In genomic region chr9:112187667-112188066, GRCm38 (mm10) we compare ENCODE assay signal across 10 mouse cellular contexts. TPM values are rescaled to one million over a fixed set of nuclear protein-coding genes. Genes with fewer than 3 reads are reported as not detected.
DNase-seq lines count a peak whose midpoint lies in the region; ATAC-seq and TF ChIP-seq lines count a peak whose summit lies in the region.
"Had no signal": no experiment of that assay in that cellular context is flagged by ENCODE, and none has a peak within 500 bp of the region (broad histone marks: within the 10 kb centered on the region; RNA-seq: fewer than 3 reads in every experiment).

No protein-coding gene starts in this region.

- peak overlapping the region; percentile 18; the same call in 1 of the 2 replicates for H3K4me3 ChIP-seq in forebrain, embryonic 10.5 days
- H3K4me3 ChIP-seq in kidney, embryonic 16.5 days (ENCODE audit: low read length): no peak overlapping the region

- no peaks in the 10 kb centered on the region for H3K36me3 ChIP-seq in forebrain, embryonic 10.5 days (replicated peaks)
- no peaks in the 10 kb centered on the region for H3K36me3 ChIP-seq in kidney, embryonic 16.5 days (ENCODE audit: insufficient read depth, low read length)

- peaks cover 29% of the 10 kb centered on the region for H3K4me1 ChIP-seq in forebrain, embryonic 10.5 days
- peaks cover 13% of the 10 kb centered on the region; the same call in 1 of the 2 replicates for H3K4me1 ChIP-seq in kidney, embryonic 16.5 days (ENCODE audit: insufficient read depth, low read length)

- H3K9me3 ChIP-seq in forebrain, embryonic 10.5 days: no peaks in the 10 kb centered on the region
- H3K9me3 ChIP-seq in kidney, embryonic 16.5 days (ENCODE audit: low read length): no peaks in the 10 kb centered on the region

- TF ChIP-seq POLR2A in brain, embryonic 14.5 days (IDR thresholded peaks at IDR 0.05; ENCODE audit: borderline replicate concordance, extremely low read depth, insufficient read depth, insufficient read length, poor library complexity, severe bottlenecking): no peak

- intact Hi-C loops in left cerebral cortex, postnatal 25 days (cut with DNase I): loop anchor here (10.0 kb wide), 1 partner anchor 987 kb away; no protein-coding TSS in a partner anchor

- peak; percentile 71 for DNase-seq in cerebellum, adult 11-12 months
- DNase-seq in brain, embryonic 14.5 days (ENCODE audit: low read depth): peak; percentile 42
- no peak for DNase-seq in forebrain, embryonic 10.5 days (ENCODE audit: extremely low spot score, low spot score)
- DNase-seq in left cerebral cortex, postnatal 25 days (ENCODE audit: low spot score in 2 of 2): peak; percentile 66 to 88
- no peak for DNase-seq in lung, postnatal 4 days
- DNase-seq in urinary bladder, adult 2 months (ENCODE audit: low spot score): no peak
- DNase-seq: lung, adult 18-20 months had no signal

- no peak overlapping the region for H3K4me2 ChIP-seq in kidney, embryonic 16.5 days (replicated peaks; ENCODE audit: low read depth, low read length)

- WGBS in forebrain, embryonic 10.5 days: 33% methylated on average over 14 of the region's 14 CpGs
- WGBS in kidney, embryonic 16.5 days: 48% methylated on average over 14 of the region's 14 CpGs

- no peak overlapping the region for H3K27ac ChIP-seq in forebrain, embryonic 10.5 days
- no peak overlapping the region for H3K27ac ChIP-seq in kidney, embryonic 16.5 days (ENCODE audit: low read length)

- ATAC-seq in cerebellum, adult (ENCODE audit: insufficient number of reproducible peaks, low FRiP score, low TSS enrichment): no peak
- ATAC-seq in kidney, embryonic 16.5 days (ENCODE audit: low FRiP score, low TSS enrichment): no peak
- ATAC-seq: intestine, postnatal 0 days had no signal

- H3K27me3 ChIP-seq in forebrain, embryonic 10.5 days (ENCODE audit: poor library complexity, severe bottlenecking): peaks cover 48% of the 10 kb centered on the region
- 0 out of 2 replicates have a peak, but pooled peaks cover 2% of the 10 kb centered on the region for H3K27me3 ChIP-seq in kidney, embryonic 16.5 days (ENCODE audit: insufficient read depth, low read length)

- TF ChIP-seq CTCF in brain, embryonic 14.5 days (IDR thresholded peaks at IDR 0.05; ENCODE audit: borderline replicate concordance, extremely low read depth, insufficient read depth, insufficient read length): no peak

- H3K9ac ChIP-seq in kidney, embryonic 16.5 days (replicated peaks; ENCODE audit: low read length): no peak overlapping the region

RNA-seq across cellular contexts. Expression of gene Arpp21, which starts 48.1 kb away (rescaled TPM):
- 47.1 and 48.1 TPM in 2 replicates for polyA plus RNA-seq in brain, embryonic 14.5 days (2012; rRNA removed)
- 0.20 and 1.4 TPM in 2 replicates for polyA plus RNA-seq in forebrain, embryonic 10.5 days (2016; fragmentation: Nextera tagmentation; extraction: Ambion mirVana)
- 100 to 1,000 TPM; 805 to 898 TPM for total RNA-seq in left cerebral cortex, postnatal 25 days (2021)
- polyA plus RNA-seq in kidney, embryonic 16.5 days (2015; fragmentation: Nextera tagmentation; extraction: Ambion mirVana): 0.78 and 0.79 TPM in 2 replicates
- not detected in 2 replicates for polyA plus RNA-seq in urinary bladder, adult 2 months (2012; rRNA removed)

Comparison
In these comparisons a context has a peak if more than half of its experiments do, and no peak if none do; other contexts are left out.
1. DNase-seq: peak in cerebellum, adult 11-12 months (single experiment), brain, embryonic 14.5 days (single experiment) and left cerebral cortex, postnatal 25 days (2 of 2); none in forebrain, embryonic 10.5 days (single experiment), lung, postnatal 4 days (0 of 2) and urinary bladder, adult 2 months (single experiment).
2. RNA of gene Arpp21, which starts 48.1 kb away (polyA plus RNA-seq): 47.1 to 48.1 TPM in brain, embryonic 14.5 days; 0.20 to 1.4 TPM in forebrain, embryonic 10.5 days, 0.78 to 0.79 TPM in kidney, embryonic 16.5 days and not detected in urinary bladder, adult 2 months; every median in the first group is over 10 times any median in the second.